Mouse (Mus musculus) c-Kit-positive CD71-negative TER-119-negative erythroid progenitor cells, embryonic 14.5 days (primary cell): ENCODE measurements around the gene Gsta3.
"Not testable (repeated sequence)": the region's sequence is repeated elsewhere in the genome, so short reads cannot be mapped to it uniquely, and the experiment has no call there.

ENCODE experiments used
- DNase-seq: peaks from one replicate; pipeline ENCODE4 v3.0.0-alpha.2; 2013; ENCODE audit warnings: low read depth

The Gsta3 gene

GRCm38 (mm10) chr1:21239911-21240898 lies at the start of gene Gsta3:
Gsta3 (plus strand) TSS chr1:21240589.
- no peak for DNase-seq

GRCm38 (mm10) chr1:21206241-21206640 lies 34.1 kb upstream of the Gsta3 start:
- DNase-seq = no peak

DNA sequence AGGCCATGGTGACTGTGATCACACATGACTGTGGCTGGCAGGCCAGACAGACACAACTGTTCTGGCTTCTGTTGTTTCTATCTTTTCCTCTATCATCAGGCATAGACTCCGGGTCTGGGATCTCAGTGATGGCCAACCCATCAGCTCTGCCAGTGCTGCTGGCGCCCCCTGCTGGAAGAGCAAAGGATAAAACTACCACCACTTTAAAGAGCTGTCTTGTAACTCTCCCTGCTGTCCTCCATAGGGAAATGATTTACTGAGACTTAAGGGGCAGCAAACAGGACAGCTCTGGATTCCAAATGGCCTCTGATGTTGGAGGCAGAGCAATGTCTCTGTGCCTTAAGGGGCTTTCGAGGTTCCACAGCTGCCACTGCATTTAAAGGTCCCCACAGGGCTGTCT lies 26.9 kb upstream of the Gsta3 start:
- not testable (repeated sequence) for DNase-seq

DNA sequence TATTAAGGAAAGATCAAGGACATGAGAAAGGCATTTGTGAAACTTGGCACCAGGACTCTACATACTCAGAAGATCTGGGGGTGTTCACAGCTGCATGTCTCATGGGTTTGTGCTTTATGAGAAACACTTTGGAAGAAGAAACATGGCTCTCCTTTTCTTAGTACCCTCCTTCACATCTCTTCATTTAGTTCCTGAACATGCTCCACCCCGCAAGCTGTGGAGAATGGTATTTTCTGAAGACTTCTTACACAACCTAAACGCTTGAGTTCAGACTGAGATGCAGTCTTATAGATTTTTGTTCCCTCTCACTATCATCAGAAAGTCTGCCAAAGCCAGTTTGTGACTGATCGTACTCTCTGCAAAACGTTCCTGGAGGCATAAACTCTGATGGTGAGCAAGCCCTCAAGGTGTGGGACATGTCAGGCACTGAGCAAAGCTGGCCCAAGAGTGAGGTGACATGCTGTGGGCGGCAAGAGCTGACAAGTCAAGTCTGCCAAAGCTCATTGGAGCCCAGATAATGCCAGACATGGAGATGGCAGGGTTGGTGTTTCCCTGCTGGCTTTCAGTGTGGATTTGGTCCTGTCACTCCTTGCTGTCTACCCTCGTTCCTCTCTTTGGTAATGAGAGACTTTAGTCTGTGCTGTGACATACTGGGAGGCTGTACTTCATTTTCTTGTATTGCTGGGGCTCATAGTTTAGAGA lies 26.2 kb upstream of the Gsta3 start:
- not testable (repeated sequence) for DNase-seq

- peak; percentile 73 for DNase-seq
Observed at GRCm38 (mm10) chr1:21218489-21218919, 21.9 kb upstream of the Gsta3 start, which contains the start of gene Tmem14a. Tmem14a (plus strand) TSS chr1:21218575.

GRCm38 (mm10) chr1:21227756-21228395 lies 12.5 kb upstream of the Gsta3 start:
- DNase-seq = no peak

DNA sequence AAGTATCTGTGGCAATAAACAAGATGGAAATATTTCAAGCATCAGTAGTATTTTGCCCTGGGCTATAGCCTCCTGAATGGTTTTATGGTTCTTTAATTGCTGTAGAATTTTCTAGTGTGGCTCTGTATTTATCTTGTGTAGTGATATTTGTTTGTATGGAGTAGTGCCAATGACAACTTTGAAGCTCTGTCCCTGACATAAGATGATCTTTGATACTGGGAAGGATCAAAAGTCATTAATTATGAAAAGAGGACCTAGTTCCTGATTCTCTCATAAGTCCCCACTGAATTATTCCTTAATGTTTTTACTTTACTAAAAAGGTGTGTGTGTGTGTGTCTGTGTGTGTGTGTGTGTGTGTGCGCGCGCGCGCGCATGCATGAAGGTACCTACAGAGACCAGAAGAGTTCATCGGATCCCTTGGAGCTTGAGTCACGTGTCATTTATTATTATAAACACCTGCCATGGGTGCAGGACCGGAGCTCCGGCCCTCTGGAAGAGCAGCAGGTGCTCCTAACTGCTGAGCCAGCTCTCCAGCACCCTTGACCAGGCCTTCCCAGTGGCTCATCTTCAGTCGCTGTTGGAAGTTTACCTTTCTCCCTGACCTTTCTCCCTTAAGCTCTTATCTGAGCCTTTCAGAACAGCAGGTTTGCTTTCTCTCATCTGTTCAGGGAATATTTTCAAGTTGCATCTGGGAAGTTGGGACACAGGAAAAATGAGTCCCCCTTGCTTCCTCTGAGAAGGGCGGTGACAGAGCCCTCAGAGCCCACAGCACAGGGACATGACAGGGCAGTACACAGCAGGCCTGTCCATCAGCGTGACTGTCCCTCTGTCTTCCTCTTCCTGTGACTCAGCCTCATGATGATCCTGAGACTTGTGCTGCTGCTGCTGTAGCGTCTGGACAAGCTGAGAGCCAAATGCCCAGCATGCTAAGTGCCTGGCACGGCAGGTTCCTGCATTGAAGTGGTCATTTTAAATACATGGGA lies 11.4 kb upstream of the Gsta3 start:
- not testable (repeated sequence) for DNase-seq

- no peak for DNase-seq
Observed at GRCm38 (mm10) chr1:21230376-21230775, 10.0 kb upstream of the Gsta3 start.

DNA sequence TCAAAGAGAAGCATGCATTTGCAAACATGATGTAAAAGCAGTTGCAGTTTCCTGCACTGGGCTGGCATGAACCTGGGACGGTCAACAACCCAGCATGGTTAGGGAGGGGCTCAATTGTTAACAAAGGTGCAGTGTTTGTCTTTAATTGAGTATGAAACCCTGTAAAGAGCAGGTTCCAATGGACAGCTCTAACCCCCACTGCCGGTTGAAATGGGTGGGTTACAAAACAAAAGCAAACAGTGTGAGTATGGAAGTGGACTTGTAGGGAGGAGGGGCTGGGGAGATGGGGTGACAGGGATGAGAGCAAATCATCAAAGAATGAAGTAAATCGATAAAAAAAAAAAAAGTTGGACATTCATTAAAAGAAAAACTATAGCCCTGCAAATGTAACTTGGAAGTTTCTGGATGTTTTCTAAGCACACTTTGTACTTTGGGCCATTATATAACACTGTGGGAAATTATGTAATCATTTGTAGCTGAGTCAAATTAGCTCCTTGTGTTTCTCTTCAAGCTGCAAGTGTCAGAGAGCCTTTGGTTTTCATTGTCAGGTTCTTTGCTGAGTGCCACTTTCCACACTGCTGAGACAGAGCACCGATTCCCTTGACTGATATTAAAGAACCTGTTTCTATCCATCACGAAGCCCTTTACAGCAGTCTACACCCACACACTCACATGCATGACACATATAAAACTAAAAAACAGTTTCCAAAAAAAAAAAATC lies 8.5 kb upstream of the Gsta3 start:
- DNase-seq = no peak

DNA sequence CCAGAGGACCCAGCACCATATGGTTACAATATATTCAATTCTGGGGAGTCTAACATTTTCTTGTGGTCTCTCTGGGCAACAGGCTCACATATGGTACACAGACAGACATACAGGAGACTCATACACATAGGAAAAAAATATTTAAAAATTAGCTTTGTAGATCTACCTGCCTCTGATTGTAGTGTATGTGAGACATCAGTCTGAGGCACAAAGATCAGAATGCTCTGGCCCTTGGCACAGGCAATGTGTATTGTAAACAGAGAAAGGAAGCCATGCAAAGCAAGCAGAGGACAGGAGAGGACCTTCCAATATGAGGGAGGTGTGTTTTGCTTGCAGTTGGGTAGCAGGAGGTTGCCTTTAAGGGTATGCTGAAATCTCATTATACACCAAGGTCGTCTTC lies 7.9 kb upstream of the Gsta3 start:
- DNase-seq = no peak

GRCm38 (mm10) chr1:21235359-21235758 lies 5.0 kb upstream of the Gsta3 start:
- DNase-seq = no peak

GRCm38 (mm10) chr1:21241096-21241495 lies 707 bp downstream of the Gsta3 start:
- DNase-seq = no peak

GRCm38 (mm10) chr1:21244290-21244960 lies 4.0 kb downstream of the Gsta3 start:
- no peak for DNase-seq

GRCm38 (mm10) chr1:21246136-21246535 lies 5.7 kb downstream of the Gsta3 start:
- no peak for DNase-seq

- no peak for DNase-seq
Observed at GRCm38 (mm10) chr1:21247896-21248295, 7.5 kb downstream of the Gsta3 start.

GRCm38 (mm10) chr1:21248560-21249390 lies 8.4 kb downstream of the Gsta3 start:
- no peak for DNase-seq

- no peak for DNase-seq
Observed at GRCm38 (mm10) chr1:21251661-21252060, 11.3 kb downstream of the Gsta3 start.

GRCm38 (mm10) chr1:21252566-21253302 lies 12.3 kb downstream of the Gsta3 start:
- DNase-seq = no peak
